Mouse (Mus musculus): ENCODE results near the gene Ndst2.

DNA sequence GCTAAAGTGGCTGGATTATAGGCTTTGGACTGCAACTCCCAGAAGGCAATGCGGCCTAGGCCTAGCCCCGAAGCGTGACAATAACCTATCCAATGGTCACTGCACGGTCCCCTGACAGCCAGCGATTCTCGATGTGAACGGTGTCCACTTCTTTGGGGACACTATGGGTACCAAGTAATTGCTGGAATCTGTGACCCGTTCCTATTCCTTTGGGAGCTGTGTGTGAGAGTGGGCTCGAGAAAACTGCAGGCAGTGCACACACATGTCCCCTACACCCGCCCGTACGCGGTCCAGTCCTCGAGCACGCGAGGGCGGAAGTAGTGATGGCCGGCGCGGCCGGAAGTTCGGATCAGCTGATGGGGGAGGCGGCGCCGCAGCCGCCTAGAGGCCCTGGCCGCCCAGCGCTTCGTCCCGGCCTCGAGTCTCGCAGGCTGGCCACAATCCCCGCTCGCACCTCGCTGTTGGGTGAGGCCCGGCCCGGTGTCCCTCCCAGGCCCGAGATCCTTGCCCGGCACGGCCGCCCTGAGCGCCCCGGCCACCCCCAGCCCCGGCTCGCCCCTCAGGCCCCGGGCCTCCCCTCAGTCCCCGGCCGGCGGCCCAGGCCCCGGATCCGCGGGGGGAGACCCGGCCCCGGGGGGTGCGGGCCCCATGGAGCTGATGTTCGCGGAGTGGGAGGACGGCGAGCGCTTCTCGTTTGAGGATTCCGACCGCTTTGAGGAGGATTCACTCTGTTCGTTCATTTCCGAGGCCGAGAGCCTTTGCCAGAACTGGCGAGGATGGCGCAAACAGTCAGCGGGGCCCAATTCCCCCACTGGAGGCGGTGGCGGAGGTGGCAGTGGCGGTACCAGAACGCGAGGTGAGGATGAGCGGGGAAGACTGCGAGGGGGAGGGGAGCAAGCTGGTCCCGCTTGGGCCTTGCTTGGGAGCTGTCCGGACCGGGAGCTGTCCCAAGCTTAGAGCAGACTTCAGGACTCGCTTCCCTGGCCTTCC lies 26.9 kb downstream of the Ndst2 start, which contains the start of gene Zswim8:
- TF ChIP-seq CHD2 (IDR thresholded peaks at IDR 0.05; ENCODE audit: low read depth, low read length), result no peak
- TF ChIP-seq ZC3H11A (IDR thresholded peaks at IDR 0.05; ENCODE audit: borderline replicate concordance, low read depth, low read length), result no peak
